Mouse (Mus musculus): Measurements from ENCODE around the gene Robo1. TPM values are rescaled to one million over a fixed set of nuclear protein-coding genes. Genes with fewer than 3 reads are reported as not detected.

Robo1 gene
- polyA plus RNA-seq, 1 experiment from 2014 or later: not detected

DNA sequence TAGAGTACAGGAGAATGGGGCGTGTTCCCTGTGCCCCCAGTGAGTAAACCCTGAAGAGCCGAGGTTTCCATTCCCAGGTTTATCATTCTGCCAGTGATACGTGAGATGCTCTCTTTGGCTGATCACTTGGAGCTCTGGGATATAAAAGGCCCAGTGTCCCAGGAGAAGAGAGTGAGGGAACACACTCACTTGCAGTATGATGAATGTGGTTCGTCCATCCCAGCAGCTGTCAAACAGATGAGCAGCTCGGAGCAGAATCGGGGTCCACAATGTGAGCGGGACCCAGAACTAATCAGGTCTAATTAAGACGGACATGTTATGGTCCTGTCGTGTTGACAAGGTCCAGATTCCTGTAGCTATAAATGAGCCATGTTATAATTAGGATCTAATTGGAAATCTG, 94.3 kb downstream of the Robo1 start:
- no peaks in the 10 kb centered on the region for H3K36me3 ChIP-seq (ENCODE audit: inconsistent target)
- no peak overlapping the region for H3K4me3 ChIP-seq (ENCODE audit: inconsistent target)
- no peak overlapping the region for H3K27ac ChIP-seq
- WGBS (ENCODE audit: missing documents): 85% methylated on average over 9 of the region's 9 CpGs
- H3K79me2 ChIP-seq (ENCODE audit: inconsistent target): no peaks in the 10 kb centered on the region

DNA sequence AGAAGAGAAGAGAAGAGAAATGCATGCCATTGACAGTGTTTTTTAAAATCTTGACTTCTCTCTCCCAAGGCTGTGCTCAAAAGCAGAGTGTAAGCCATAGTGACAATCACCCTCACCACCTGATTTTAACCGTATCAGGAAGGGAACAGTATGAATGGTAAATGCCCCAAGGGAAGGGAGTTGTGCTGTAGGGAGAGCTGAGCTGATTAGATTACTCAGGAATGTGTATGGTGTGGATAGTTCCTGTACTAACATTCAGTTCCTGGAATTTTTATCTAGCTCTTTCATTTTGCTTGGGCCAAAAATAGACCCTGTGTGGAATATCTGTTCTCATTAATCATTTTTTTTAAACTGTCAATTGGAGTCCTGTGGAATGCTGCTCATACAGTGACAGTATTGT, 101.7 kb downstream of the Robo1 start:
- WGBS (ENCODE audit: missing documents): 29% methylated on average over 1 of the region's 1 CpGs
- Histone ChIP-seq H3K36me3 (ENCODE audit: inconsistent target) (no peaks in the 10 kb centered on the region), H3K27ac (no peak overlapping the region), H3K4me3 (ENCODE audit: inconsistent target) (no peak overlapping the region), H3K79me2 (ENCODE audit: inconsistent target) (no peaks in the 10 kb centered on the region)

DNA sequence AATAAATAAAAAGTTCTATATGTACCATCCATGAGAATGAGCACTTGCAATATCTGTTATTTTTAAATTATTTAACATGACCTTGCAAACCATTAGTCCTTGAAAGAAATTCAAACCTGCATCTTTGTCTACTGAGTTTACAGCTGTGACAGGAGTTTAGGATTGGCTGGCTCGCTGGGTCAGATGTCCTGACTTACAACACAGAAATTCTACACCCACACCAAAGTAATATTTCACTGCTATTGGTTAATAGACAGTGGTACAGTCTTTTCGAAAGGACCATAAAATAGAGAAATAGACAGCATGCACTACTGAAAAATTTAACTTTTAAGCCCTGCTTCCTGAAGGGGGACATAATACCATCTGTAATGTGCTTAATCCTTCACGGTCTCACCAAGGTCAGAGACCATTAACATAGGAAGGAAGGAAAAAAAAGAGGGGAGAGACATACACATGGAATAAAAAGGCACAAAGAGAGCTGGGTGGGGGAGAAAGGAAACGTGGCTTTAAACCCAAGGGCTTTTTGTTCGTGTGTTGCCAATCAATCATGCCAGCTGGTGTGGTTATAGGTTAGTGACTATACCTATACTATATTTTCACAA, 103.7 kb downstream of the Robo1 start:
- no peak overlapping the region for H3K27ac ChIP-seq
- WGBS (ENCODE audit: missing documents): 39% methylated on average over 5 of the region's 5 CpGs
- no peak overlapping the region for H3K4me3 ChIP-seq (ENCODE audit: inconsistent target)
- no peaks in the 10 kb centered on the region for H3K79me2 ChIP-seq (ENCODE audit: inconsistent target)
- no peaks in the 10 kb centered on the region for H3K36me3 ChIP-seq (ENCODE audit: inconsistent target)

DNA sequence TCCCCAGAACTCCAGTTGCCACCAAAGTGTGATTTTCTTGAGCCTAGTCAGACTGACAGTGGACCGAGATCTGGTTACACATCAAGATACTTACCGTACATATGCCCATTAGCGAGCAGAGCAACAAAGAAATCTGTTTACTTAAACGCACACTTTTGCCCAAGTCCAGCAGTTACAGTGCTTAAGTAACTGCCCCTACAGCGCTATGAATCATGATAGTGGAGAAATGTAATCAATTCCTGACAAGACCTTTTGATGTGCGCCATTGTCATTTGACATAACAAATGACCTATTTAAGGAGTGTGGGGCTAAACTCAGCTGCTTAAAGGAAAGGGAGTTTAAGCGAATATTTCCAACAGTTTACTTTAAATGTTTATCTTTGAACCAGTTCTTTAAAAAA, 104.8 kb downstream of the Robo1 start:
- H3K79me2 ChIP-seq (ENCODE audit: inconsistent target): no peaks in the 10 kb centered on the region
- no peak overlapping the region for H3K4me3 ChIP-seq (ENCODE audit: inconsistent target)
- H3K27ac ChIP-seq: no peak overlapping the region
- no peaks in the 10 kb centered on the region for H3K36me3 ChIP-seq (ENCODE audit: inconsistent target)
- 69% methylated on average over 6 of the region's 7 CpGs for WGBS (ENCODE audit: missing documents)

DNA sequence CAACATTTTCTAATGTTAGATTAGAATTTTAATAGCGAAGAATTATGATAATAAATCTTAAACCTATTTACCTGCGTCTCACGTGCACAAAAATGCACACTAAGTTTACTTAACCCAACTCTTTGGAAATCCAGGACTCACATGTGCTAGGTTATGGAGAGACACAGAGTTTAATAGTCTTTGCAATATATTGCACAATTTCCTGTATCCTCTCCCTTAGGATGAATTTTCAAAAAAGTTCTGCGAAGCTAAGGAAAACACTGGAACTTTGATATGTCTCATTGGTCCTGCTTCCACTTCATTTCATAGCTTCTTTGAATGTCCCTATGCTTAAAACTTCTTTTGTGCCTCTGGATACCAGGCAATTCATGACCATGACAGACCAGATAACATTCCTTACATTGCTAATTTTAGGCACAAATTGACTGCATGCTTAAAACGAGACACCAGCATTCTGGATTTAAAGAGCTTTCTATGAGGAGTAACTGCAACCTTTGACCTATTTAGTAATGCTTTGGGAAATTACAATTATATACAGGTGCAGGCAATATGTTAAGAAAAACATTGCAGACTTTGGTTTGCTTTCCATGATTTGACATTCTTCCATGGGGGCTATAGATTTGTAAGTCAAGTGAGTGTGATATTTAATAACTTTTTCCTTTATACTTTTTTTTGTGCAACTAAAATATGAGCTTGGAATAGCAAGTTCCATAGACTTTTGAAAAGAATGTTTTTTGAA, 111.4 kb downstream of the Robo1 start:
- no peaks in the 10 kb centered on the region for H3K79me2 ChIP-seq (ENCODE audit: inconsistent target)
- no peak overlapping the region for H3K27ac ChIP-seq
- H3K36me3 ChIP-seq (ENCODE audit: inconsistent target): no peaks in the 10 kb centered on the region
- 84% methylated on average over 5 of the region's 5 CpGs for WGBS (ENCODE audit: missing documents)
- H3K4me3 ChIP-seq (ENCODE audit: inconsistent target): no peak overlapping the region

DNA sequence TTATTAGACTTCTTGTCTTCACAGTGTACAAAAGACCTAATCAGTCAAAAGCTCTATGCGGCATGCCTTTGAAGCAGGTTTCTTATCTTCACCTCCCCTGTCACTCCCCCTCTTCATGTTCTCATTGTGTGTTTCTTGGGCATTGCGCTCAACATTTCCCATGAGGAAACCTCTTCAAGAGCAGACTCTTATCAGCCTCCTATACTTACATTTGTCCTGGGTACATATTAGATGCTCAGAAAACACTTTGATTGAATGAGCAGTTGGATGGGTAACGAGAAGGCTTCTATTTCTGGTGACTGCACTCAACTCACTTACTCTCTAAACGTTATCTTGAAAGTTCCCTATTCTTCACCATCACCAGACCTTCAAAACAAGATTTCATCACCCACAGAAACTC, 114.3 kb downstream of the Robo1 start:
- Histone ChIP-seq H3K79me2 (ENCODE audit: inconsistent target) (no peaks in the 10 kb centered on the region), H3K27ac (no peak overlapping the region), H3K4me3 (ENCODE audit: inconsistent target) (no peak overlapping the region), H3K36me3 (ENCODE audit: inconsistent target) (no peaks in the 10 kb centered on the region)
- WGBS (ENCODE audit: missing documents): 54% methylated on average over 4 of the region's 4 CpGs

DNA sequence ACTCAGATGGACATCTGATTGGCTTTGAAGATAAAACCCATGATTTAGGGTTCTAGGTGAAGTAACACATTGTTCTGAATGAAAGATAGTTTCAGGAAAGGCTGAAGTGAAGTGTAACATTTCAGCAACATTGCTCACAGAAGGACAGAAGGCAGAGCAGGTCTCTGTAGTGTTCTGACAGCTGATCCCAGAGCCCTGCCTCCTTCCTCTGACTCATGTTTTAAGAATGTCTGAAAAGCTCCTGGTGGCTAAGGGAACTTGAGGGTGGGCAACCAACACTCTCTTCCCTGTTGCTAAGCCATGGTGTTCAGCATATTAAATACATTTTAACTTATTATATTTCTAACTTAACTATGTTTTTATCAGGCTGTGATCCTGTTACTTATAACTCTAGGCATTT, 126.3 kb downstream of the Robo1 start:
- Histone ChIP-seq H3K36me3 (ENCODE audit: inconsistent target) (no peaks in the 10 kb centered on the region), H3K79me2 (ENCODE audit: inconsistent target) (no peaks in the 10 kb centered on the region), H3K4me3 (ENCODE audit: inconsistent target) (no peak overlapping the region), H3K27ac (no peak overlapping the region)

DNA sequence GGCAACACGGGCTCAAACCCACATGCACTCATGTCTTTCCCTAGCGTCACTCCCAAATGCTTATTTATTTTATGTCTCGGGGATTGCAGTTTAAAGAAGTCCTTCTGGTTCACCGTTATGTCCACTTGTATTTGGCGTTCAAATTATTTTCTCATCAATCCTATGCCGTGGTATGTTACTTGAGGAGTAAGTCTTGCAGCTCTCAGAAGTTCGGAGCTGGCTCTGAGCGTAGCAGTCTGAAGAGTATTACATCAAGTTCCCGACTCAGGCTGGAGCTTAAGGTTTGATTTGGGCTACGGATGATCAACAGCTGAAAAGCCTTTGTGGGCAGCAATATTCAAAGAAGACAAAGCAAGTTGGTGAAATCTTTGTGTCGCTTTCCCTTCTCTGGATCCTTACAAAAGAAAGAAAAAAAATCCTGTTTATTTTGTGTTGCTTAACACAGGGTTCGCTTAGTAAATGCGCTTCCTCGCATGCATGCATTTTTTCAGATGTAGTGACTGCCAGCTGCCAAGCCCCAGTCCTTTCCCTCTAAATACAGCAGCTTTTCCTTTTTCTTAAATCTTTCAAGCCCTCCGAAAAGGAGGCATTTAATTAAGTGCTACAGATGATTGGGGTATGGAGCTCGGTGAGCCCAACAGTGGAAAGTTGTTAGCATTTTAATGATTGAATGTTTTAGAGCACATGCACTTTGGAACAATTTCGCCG, 136.5 kb downstream of the Robo1 start:
- no peak overlapping the region for H3K4me3 ChIP-seq (ENCODE audit: inconsistent target)
- H3K36me3 ChIP-seq (ENCODE audit: inconsistent target): no peaks in the 10 kb centered on the region
- WGBS (ENCODE audit: missing documents): 90% methylated on average over 18 of the region's 18 CpGs
- no peak overlapping the region for H3K27ac ChIP-seq
- H3K79me2 ChIP-seq (ENCODE audit: inconsistent target): no peaks in the 10 kb centered on the region

DNA sequence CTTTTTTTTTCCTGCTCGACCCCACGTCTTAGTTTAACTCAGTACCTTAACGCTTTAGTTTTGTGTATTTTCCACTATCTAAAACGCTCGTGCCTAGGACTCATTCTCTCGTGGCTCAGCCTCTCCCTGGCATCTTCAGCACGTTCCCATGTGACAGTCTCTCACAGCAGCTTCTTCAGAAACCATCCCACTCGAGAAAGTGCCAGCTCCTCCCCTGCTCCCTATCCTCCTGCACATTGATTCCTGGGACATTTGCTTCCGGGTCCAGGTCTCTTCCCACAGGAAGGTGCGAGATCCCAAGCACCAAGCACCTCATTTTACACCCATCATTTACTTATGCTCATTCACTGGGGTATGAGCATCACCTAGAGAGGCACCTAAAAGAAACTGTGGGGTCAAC, 150.0 kb downstream of the Robo1 start:
- no peak overlapping the region for H3K27ac ChIP-seq
- no peak overlapping the region for H3K4me3 ChIP-seq (ENCODE audit: inconsistent target)
- no peaks in the 10 kb centered on the region for H3K36me3 ChIP-seq (ENCODE audit: inconsistent target)
- H3K79me2 ChIP-seq (ENCODE audit: inconsistent target): no peaks in the 10 kb centered on the region
- WGBS (ENCODE audit: missing documents): 48% methylated on average over 10 of the region's 10 CpGs

DNA sequence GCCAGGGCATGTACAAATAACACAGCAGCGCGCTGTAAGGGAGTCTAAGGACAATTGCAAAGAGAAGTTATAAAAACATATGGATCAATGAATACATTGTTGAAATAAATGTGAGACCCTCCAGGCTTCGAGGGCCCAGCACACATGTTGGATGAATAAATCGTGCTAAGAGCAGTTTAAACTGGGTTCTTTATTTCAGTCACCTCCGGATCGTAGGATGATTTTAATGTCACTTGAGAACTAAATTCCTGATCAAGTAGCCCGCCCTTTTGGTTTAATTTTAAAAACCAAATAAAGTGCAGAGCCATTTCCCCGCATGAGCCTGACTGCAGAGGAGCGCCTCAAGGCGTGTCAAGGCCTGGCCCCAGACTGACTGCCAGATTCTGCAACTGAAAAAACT, 150.5 kb downstream of the Robo1 start:
- Histone ChIP-seq H3K27ac (no peak overlapping the region), H3K36me3 (ENCODE audit: inconsistent target) (no peaks in the 10 kb centered on the region), H3K79me2 (ENCODE audit: inconsistent target) (no peaks in the 10 kb centered on the region), H3K4me3 (ENCODE audit: inconsistent target) (no peak overlapping the region)
- 84% methylated on average over 10 of the region's 10 CpGs for WGBS (ENCODE audit: missing documents)

DNA sequence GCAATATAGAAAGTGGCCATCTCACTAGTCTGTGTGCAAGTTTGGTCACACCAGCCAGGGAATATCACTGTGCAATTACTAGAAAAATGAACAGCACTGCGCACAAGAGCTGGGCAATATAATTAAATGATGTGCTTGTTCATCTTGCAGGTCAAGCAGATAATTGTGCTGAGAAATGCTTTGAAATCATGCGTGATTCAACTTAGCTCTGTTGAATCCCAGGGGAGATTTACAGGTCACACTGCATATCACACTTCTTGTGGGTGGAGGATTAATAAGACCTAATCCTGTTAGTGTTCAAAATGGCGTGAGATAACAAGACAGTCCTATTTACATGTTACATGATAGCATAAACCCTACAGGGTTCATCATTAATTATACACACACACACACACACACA, 157.6 kb downstream of the Robo1 start:
- Histone ChIP-seq H3K36me3 (ENCODE audit: inconsistent target) (no peaks in the 10 kb centered on the region), H3K27ac (no peak overlapping the region), H3K79me2 (ENCODE audit: inconsistent target) (no peaks in the 10 kb centered on the region), H3K4me3 (ENCODE audit: inconsistent target) (no peak overlapping the region)
- WGBS (ENCODE audit: missing documents): 97% methylated on average over 2 of the region's 3 CpGs

DNA sequence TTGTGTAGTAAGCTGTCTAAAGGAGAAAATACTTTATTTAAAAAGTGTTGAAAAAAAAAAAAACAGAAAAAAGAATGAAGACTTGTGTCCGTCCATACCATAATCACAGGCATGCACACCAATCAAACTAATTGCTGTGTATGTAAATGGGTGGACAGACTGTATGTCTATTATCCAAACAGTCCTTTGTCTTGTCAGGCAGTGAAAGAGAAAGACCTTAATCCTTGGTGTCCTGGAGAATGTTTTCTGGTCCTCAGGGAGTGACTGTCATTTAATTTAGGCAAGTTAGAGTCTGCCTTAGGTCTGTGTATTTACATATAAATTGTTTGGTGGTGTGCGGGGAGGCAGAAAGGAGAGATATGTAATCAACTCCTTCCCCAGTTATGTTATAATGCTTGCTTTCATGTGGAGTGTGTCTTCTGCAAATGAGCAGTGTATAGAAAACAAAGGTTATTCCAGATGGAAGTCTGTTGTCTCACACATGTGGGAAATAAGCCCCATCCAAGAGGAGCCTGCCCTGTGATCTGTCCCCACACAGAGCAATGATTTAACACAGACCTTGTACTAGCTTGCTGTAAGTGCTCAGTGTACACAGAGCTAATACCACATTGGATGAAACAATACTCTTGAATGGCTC, 162.0 kb downstream of the Robo1 start:
- Histone ChIP-seq H3K27ac (no peak overlapping the region), H3K79me2 (ENCODE audit: inconsistent target) (no peaks in the 10 kb centered on the region)
- WGBS (ENCODE audit: missing documents): 80% methylated on average over 2 of the region's 2 CpGs

DNA sequence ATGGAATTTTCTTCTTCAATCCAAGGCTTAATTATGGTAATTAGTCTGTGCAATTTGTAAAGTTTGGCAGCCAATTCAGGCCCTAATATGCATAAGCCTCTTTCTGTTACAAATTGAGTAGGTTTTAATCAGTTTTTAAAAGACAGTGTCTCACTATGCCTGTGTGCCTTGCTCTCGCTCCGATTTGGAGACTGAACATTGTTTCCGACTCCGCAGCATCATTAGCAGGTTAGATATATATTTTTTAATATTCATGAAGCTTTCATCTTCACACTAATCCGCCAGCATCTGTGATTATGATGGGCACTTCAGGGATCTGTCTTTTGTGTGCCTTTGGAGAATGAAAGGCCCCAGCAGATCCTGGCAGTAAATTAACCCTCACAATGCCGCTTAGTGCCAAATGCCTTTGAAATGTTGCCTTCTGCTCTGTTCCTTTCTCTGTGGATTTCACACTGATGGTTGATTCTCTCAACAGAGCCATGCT, 202.7 kb downstream of the Robo1 start:
- Histone ChIP-seq H3K79me2 (ENCODE audit: inconsistent target) (no peaks in the 10 kb centered on the region), H3K27ac (no peak overlapping the region), H3K36me3 (ENCODE audit: inconsistent target) (no peaks in the 10 kb centered on the region), H3K4me3 (ENCODE audit: inconsistent target) (no peak overlapping the region)
- WGBS (ENCODE audit: missing documents): 87% methylated on average over 6 of the region's 6 CpGs

More for the DNA sequence above, 162.0 kb downstream of the Robo1 start:
- H3K4me3 ChIP-seq (ENCODE audit: inconsistent target): no peak overlapping the region
- H3K36me3 ChIP-seq (ENCODE audit: inconsistent target): no peaks in the 10 kb centered on the region

DNA sequence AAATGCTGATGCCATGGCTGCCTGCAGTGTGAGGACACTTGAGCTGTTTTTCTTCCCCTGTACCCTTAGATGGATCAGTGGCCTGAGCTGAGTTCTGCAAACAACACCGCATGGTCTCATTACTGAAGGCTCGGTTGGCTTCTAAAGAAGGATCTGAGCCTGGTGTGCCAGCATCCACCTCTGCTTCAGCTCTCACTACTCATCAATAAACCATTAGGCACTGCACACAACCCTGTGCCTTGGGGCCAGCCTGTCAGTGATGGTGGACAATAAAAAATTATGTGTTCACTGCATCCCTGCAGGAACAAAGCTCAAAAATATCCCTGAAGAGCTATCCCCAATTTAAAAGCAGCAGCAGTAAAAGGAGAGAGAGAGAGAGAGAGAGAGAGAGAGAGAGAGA, 223.2 kb downstream of the Robo1 start:
- no peak overlapping the region for H3K27ac ChIP-seq
- H3K79me2 ChIP-seq (ENCODE audit: inconsistent target): no peaks in the 10 kb centered on the region
- H3K36me3 ChIP-seq (ENCODE audit: inconsistent target): no peaks in the 10 kb centered on the region
- H3K4me3 ChIP-seq (ENCODE audit: inconsistent target): no peak overlapping the region
- WGBS (ENCODE audit: missing documents): 84% methylated on average over 2 of the region's 2 CpGs

Measured in macrophage (primary cell).